Mouse (Mus musculus) 3T3-L1 (cell line): Measurements from ENCODE around the gene Tia1.

ENCODE experiments used
- DNase-seq: peaks from one replicate; pipeline ENCODE4 v3.0.0-alpha.2; 2015; ENCODE audit warnings: low read depth, low spot score

Gene Tia1

GRCm38 (mm10) chr6:86385362-86386104 is 18.5 kb upstream of the Tia1 start:
- DNase-seq, result no peak

- DNase-seq, result no peak
Observed at GRCm38 (mm10) chr6:86387313-86387712, 16.7 kb upstream of the Tia1 start.

- no peak for DNase-seq
Observed at GRCm38 (mm10) chr6:86388461-86388860, 15.6 kb upstream of the Tia1 start.

GRCm38 (mm10) chr6:86391326-86391725 is 12.7 kb upstream of the Tia1 start:
- peak; percentile 51 for DNase-seq

- no peak for DNase-seq
Observed at GRCm38 (mm10) chr6:86393187-86393586, 10.8 kb upstream of the Tia1 start.

- DNase-seq, result no peak
Observed at GRCm38 (mm10) chr6:86394078-86394720, 9.8 kb upstream of the Tia1 start.

- no peak for DNase-seq
Observed at GRCm38 (mm10) chr6:86395021-86395420, 9.0 kb upstream of the Tia1 start.

GRCm38 (mm10) chr6:86395969-86396368 is 8.1 kb upstream of the Tia1 start:
- DNase-seq, result no peak

- peak; percentile 85 for DNase-seq
Observed at GRCm38 (mm10) chr6:86396581-86397256, 7.3 kb upstream of the Tia1 start, which contains the start of gene Pcyox1. Pcyox1 (minus strand) TSS chr6:86397154.

GRCm38 (mm10) chr6:86397257-86397980 is 6.6 kb upstream of the Tia1 start:
- peak; percentile 60 for DNase-seq

GRCm38 (mm10) chr6:86398986-86399385 is 5.0 kb upstream of the Tia1 start:
- no peak for DNase-seq

GRCm38 (mm10) chr6:86399995-86400394 is 4.0 kb upstream of the Tia1 start:
- no peak for DNase-seq

GRCm38 (mm10) chr6:86400972-86401371 is 3.0 kb upstream of the Tia1 start:
- DNase-seq, result peak; percentile 94

GRCm38 (mm10) chr6:86402681-86403607 is 1.1 kb upstream of the Tia1 start:
- peak; percentile 63 for DNase-seq

- peak; percentile 93 for DNase-seq
Observed at GRCm38 (mm10) chr6:86403728-86404099, 305 bp upstream of the Tia1 start.

GRCm38 (mm10) chr6:86404996-86405395 is 977 bp downstream of the Tia1 start:
- peak; percentile 51 for DNase-seq

GRCm38 (mm10) chr6:86406306-86406705 is 2.3 kb downstream of the Tia1 start:
- no peak for DNase-seq

- DNase-seq, result no peak
Observed at GRCm38 (mm10) chr6:86418711-86419110, 14.7 kb downstream of the Tia1 start.

- DNase-seq, result no peak
Observed at GRCm38 (mm10) chr6:86419239-86419638, 15.2 kb downstream of the Tia1 start.

GRCm38 (mm10) chr6:86420491-86420890 is 16.5 kb downstream of the Tia1 start:
- peak; percentile 60 for DNase-seq

GRCm38 (mm10) chr6:86426358-86426757 is 22.3 kb downstream of the Tia1 start, which contains the start of gene Gm44790:
Gm44790 (plus strand) TSS chr6:86426658.
- DNase-seq, result no peak
